Mouse (Mus musculus): ENCODE measurements around the gene D6Wsu163e. TPM values are rescaled to one million over a fixed set of nuclear protein-coding genes. Genes with fewer than 3 reads are reported as not detected.

The D6Wsu163e gene
- total RNA-seq, 2 experiments from 2014 or later: 38.3 to 42.9 TPM

DNA sequence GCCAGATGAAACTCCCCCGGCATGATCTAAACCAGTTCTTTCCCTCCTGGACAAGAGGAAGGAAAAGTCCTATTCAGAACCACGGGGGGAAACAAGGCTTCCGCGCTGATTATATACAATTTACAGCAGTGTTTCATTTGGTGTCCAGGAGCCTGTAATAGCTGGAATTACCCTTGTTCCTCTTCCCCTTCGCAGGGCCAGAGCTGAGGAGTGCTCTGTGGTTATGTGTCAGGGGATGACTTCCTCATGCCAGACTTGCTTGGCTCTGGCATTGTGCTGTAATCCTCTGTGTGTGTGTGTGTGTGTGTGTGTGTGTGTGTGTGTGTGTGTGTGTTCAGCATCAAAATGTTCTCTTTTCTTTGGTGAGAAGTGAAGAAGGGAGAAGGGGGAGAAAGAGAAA lies 56.6 kb downstream of the D6Wsu163e start:
- DNase-seq (ENCODE audit: low spot score in 2 of 2): no peak

GRCm38 (mm10) chr6:127005646-127006045 lies 65.9 kb downstream of the D6Wsu163e start:
- no peak for DNase-seq (ENCODE audit: low spot score in 2 of 2)

DNA sequence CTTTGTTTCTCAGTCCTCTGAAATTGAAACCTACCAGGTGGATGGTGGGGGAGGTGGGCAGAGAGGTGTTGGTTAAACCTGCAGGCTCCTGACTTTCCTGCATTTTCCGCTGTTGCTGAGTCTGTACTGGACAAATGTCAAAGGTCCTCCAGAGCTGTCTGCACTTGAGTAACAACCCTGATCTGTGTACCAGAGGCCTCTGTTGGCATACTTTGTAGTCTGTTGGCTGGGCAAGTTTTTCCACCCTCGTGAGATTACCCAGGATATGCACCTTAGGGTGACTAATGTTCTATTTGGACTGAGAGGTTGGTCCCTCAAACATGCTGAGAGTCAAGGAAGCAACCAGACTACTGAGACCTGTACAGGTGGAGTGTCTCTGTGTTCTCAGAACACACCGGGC lies 66.8 kb downstream of the D6Wsu163e start:
- DNase-seq (ENCODE audit: low spot score in 2 of 2): no peak

GRCm38 (mm10) chr6:127010021-127010420 lies 70.3 kb downstream of the D6Wsu163e start:
- no peak for DNase-seq (ENCODE audit: low spot score in 2 of 2)

DNA sequence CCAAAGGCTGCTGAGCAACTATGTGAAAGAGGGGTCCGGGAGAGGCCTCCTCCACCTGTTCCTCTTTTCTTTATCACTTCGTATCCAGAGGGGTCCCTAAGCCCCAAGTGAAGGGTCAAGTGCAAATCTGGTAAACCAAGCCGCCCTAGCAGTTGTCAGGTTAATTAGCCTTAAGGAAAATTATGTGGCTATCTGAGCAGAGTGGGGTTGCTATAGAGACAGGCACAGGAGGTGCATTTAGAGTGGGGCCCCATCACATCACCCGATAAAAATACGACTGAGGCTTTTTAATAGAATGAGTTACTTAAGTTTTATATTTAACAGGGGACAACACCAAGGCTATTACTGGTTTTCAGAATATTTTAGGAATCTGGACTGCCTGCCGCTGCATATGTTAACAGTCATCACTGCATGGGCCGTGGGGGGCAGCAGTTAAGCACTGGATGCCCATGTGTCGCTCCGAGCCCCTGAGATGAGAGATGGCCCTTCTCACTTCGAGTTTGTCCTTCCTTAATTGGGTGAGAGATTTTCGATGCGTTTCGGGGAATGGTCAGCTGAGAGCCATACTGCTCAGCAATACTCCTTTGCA lies 72.3 kb downstream of the D6Wsu163e start:
- no peak for DNase-seq (ENCODE audit: low spot score in 2 of 2)

GRCm38 (mm10) chr6:127014906-127015770 lies 75.4 kb downstream of the D6Wsu163e start, which contains the start of gene Fgf6:
Gene Fgf6, plus strand, starts transcription at chr6:127015586.
- DNase-seq (ENCODE audit: low spot score in 2 of 2): no peak

GRCm38 (mm10) chr6:127019254-127019653 lies 79.5 kb downstream of the D6Wsu163e start:
- DNase-seq (ENCODE audit: low spot score in 2 of 2): no peak

- DNase-seq (ENCODE audit: low spot score in 2 of 2): no peak
Measured at GRCm38 (mm10) chr6:127020431-127020830, 80.7 kb downstream of the D6Wsu163e start.

DNA sequence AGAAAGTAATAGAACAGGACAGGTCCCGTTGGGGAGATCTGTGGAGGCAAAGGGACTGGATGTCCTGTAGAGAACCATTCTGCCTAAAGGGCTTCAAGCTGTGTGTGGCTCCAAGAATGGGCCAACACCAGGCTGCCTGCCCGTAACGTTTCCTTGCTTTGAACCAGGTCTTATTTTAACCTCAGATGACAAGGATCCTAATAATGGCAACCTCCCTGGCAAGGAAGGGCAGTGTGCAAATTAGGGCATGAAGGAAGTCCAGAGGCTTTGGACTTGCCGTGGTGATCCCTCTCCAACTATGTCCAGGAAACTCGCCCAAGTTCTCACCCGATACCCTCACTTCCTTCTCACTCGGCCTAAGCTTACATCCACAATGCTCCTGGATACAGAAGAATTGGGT lies 85.1 kb downstream of the D6Wsu163e start:
- no peak for DNase-seq (ENCODE audit: low spot score in 2 of 2)

Other genes starting within 250 kb of the D6Wsu163e start
- 10 to 100 TPM; 47.9 to 48.4 TPM for gene Kcna6, start 199.3 kb upstream of the D6Wsu163e start, total RNA-seq (2021)
- gene Ndufa9, start 90.8 kb upstream of the D6Wsu163e start, total RNA-seq (2021): 100 to 1,000 TPM; 162 to 163 TPM
- gene Akap3, start 86.9 kb upstream of the D6Wsu163e start, total RNA-seq (2021): under 1 TPM; 0.12 to 0.21 TPM
- under 1 TPM; 0.30 to 0.50 TPM for gene Dyrk4, start 18.1 kb upstream of the D6Wsu163e start, total RNA-seq (2021)
- gene Rad51ap1, start 375 bp upstream of the D6Wsu163e start, total RNA-seq (2021): 1 to 10 TPM; 3.0 to 3.5 TPM
- gene Fgf6, start 75.6 kb downstream of the D6Wsu163e start, total RNA-seq (2021): not detected
- gene Fgf23, start 132.9 kb downstream of the D6Wsu163e start, total RNA-seq (2021): under 1 TPM in 1 of 2 experiments, not detected in 1; 0.69 TPM
- 10 to 100 TPM; 30.6 to 36.6 TPM for gene Tigar, start 169.6 kb downstream of the D6Wsu163e start, total RNA-seq (2021)
- 100 to 1,000 TPM; 174 to 210 TPM for gene Ccnd2, start 212.2 kb downstream of the D6Wsu163e start, total RNA-seq (2021)

Measured in layer of hippocampus, postnatal 14 days (tissue).